Comparison of ENCODE assay signal across 8 mouse cellular contexts in genomic region chr17:46162951-46163421, GRCm38 (mm10). TPM values are rescaled to one million over a fixed set of nuclear protein-coding genes. Genes with fewer than 3 reads are reported as not detected.
DNase-seq lines count a peak whose midpoint lies in the region; ATAC-seq and TF ChIP-seq lines count a peak whose summit lies in the region.

No protein-coding gene starts in this region.

- ATAC-seq in neural tube, embryonic 12.5 days (ENCODE audit: low FRiP score, low read depth) = no peak
- ATAC-seq in megakaryocyte progenitor cell, adult 5-6 weeks (replicated peaks; ENCODE audit: poor library complexity) = peak; percentile 4; the same call in 1 of the 2 replicates
- ATAC-seq in megakaryocyte-erythroid progenitor cell, adult 5-6 weeks (replicated peaks; ENCODE audit: low FRiP score, low TSS enrichment, poor library complexity, severe bottlenecking) = no peak

- H3K36me3 ChIP-seq in neural tube, embryonic 12.5 days = peaks cover 43% of the 10 kb centered on the region
- H3K36me3 ChIP-seq in midbrain, embryonic 10.5 days = peaks cover 56% of the 10 kb centered on the region

- H3K9ac ChIP-seq in neural tube, embryonic 12.5 days = no peak overlapping the region

- no peak for TF ChIP-seq CTCF in embryonic fibroblast, embryonic 13.5 days (IDR thresholded peaks at IDR 0.05; ENCODE audit: borderline replicate concordance, insufficient read depth, low read length)

- 89% methylated on average over 9 of the region's 9 CpGs for WGBS in neural tube, embryonic 12.5 days
- 89% methylated on average over 9 of the region's 9 CpGs for WGBS in midbrain, embryonic 10.5 days

- H3K27me3 ChIP-seq in neural tube, embryonic 12.5 days (replicated peaks) = no peaks in the 10 kb centered on the region
- no peaks in the 10 kb centered on the region for H3K27me3 ChIP-seq in midbrain, embryonic 10.5 days (ENCODE audit: low read depth, poor library complexity, severe bottlenecking)

- peak overlapping the region; percentile 74; the same call in 1 of the 2 replicates for H3K4me2 ChIP-seq in neural tube, embryonic 12.5 days (replicated peaks)

- no peak overlapping the region for H3K27ac ChIP-seq in neural tube, embryonic 12.5 days
- H3K27ac ChIP-seq in embryonic fibroblast, embryonic 13.5 days (ENCODE audit: insufficient read depth, low read length) = 0 out of 2 replicates have a peak overlapping the region, but pooled peaks have one; percentile 19
- H3K27ac ChIP-seq in midbrain, embryonic 10.5 days (replicated peaks) = no peak overlapping the region

- intact Hi-C loops in gastrocnemius, postnatal 36 days (cut with DNase I) = no loop called here

- DNase-seq in neural tube, embryonic 10.5 days (ENCODE audit: extremely low spot score, low spot score) = no peak
- DNase-seq in kidney, postnatal 14 days = peak; percentile 64
- DNase-seq in midbrain, embryonic 10.5 days (ENCODE audit: low spot score) = no peak
- DNase-seq in gastrocnemius, postnatal 36 days = no peak

- no peak overlapping the region for H3K4me3 ChIP-seq in neural tube, embryonic 12.5 days
- no peak overlapping the region for H3K4me3 ChIP-seq in embryonic fibroblast, embryonic 13.5 days (ENCODE audit: insufficient read depth, low read length)
- H3K4me3 ChIP-seq in midbrain, embryonic 10.5 days = no peak overlapping the region

- TF ChIP-seq POLR2A in embryonic fibroblast, embryonic 13.5 days (IDR thresholded peaks at IDR 0.05; ENCODE audit: low read depth, low read length) = no peak

- H3K4me1 ChIP-seq in neural tube, embryonic 12.5 days = peaks cover 26% of the 10 kb centered on the region
- no peaks in the 10 kb centered on the region for H3K4me1 ChIP-seq in embryonic fibroblast, embryonic 13.5 days (ENCODE audit: control insufficient read depth, insufficient read depth, low read length)
- H3K4me1 ChIP-seq in midbrain, embryonic 10.5 days = peaks cover 32% of the 10 kb centered on the region

- no peaks in the 10 kb centered on the region for H3K9me3 ChIP-seq in neural tube, embryonic 12.5 days
- H3K9me3 ChIP-seq in midbrain, embryonic 10.5 days (replicated peaks) = no peaks in the 10 kb centered on the region

RNA-seq across cellular contexts. Expression of gene Gtpbp2, which starts 2.2 kb away (rescaled TPM):
- 46.9 and 47.6 TPM in 2 replicates for polyA plus RNA-seq in neural tube, embryonic 12.5 days (2016; fragmentation: Nextera tagmentation; extraction: Ambion mirVana)
- polyA plus RNA-seq in embryonic fibroblast, embryonic 13.5 days (2011; ENCODE audit: insufficient read length, low read depth, missing spikeins) = 46.1 and 61.2 TPM in 2 replicates
- total RNA-seq in megakaryocyte progenitor cell, adult 5-6 weeks (2015) = 17.4 and 22.2 TPM in 2 replicates
- 30.7 and 33.2 TPM in 2 replicates for total RNA-seq in megakaryocyte progenitor cell, adult 5-6 weeks (2017)
- total RNA-seq in megakaryocyte-erythroid progenitor cell, adult 5-6 weeks (2014; fragmentation: Nextera tagmentation) = 47.9 and 52.5 TPM in 2 replicates
- 23.7 and 24.6 TPM in 2 replicates for total RNA-seq in megakaryocyte-erythroid progenitor cell, adult 5-6 weeks (2017)
- polyA plus RNA-seq in midbrain, embryonic 10.5 days (2016; fragmentation: Nextera tagmentation; extraction: Ambion mirVana) = 28.2 and 31.0 TPM in 2 replicates
- 10 to 100 TPM; 51.3 to 55.1 TPM for total RNA-seq in gastrocnemius, postnatal 36 days (2021)

RNA-seq across cellular contexts. Expression of gene Mad2l1bp, which starts 9.6 kb away (rescaled TPM):
- polyA plus RNA-seq in neural tube, embryonic 12.5 days (2016; fragmentation: Nextera tagmentation; extraction: Ambion mirVana) = 31.5 and 33.6 TPM in 2 replicates
- 14.5 and 15.3 TPM in 2 replicates for polyA plus RNA-seq in embryonic fibroblast, embryonic 13.5 days (2011; ENCODE audit: insufficient read length, low read depth, missing spikeins)
- 14.8 and 19.7 TPM in 2 replicates for total RNA-seq in megakaryocyte progenitor cell, adult 5-6 weeks (2015)
- 4.8 and 6.5 TPM in 2 replicates for total RNA-seq in megakaryocyte progenitor cell, adult 5-6 weeks (2017)
- 15.4 and 16.1 TPM in 2 replicates for total RNA-seq in megakaryocyte-erythroid progenitor cell, adult 5-6 weeks (2014; fragmentation: Nextera tagmentation)
- 8.0 and 9.7 TPM in 2 replicates for total RNA-seq in megakaryocyte-erythroid progenitor cell, adult 5-6 weeks (2017)
- polyA plus RNA-seq in midbrain, embryonic 10.5 days (2016; fragmentation: Nextera tagmentation; extraction: Ambion mirVana) = 36.1 and 40.1 TPM in 2 replicates
- 10 to 100 TPM; 17.1 to 19.8 TPM for total RNA-seq in gastrocnemius, postnatal 36 days (2021)

RNA-seq across cellular contexts. Expression of gene Rsph9, which starts 19.0 kb away (rescaled TPM):
- polyA plus RNA-seq in neural tube, embryonic 12.5 days (2016; fragmentation: Nextera tagmentation; extraction: Ambion mirVana) = 12.4 and 12.6 TPM in 2 replicates
- 1.6 and 3.4 TPM in 2 replicates for polyA plus RNA-seq in embryonic fibroblast, embryonic 13.5 days (2011; ENCODE audit: insufficient read length, low read depth, missing spikeins)
- 1.4 TPM in 1 of 2 replicates, not detected in the other for total RNA-seq in megakaryocyte progenitor cell, adult 5-6 weeks (2015)
- 1.4 TPM in 1 of 2 replicates, not detected in the other for total RNA-seq in megakaryocyte progenitor cell, adult 5-6 weeks (2017)
- total RNA-seq in megakaryocyte-erythroid progenitor cell, adult 5-6 weeks (2014; fragmentation: Nextera tagmentation) = 4.3 TPM in 1 of 2 replicates, not detected in the other
- not detected in 2 replicates for total RNA-seq in megakaryocyte-erythroid progenitor cell, adult 5-6 weeks (2017)
- polyA plus RNA-seq in midbrain, embryonic 10.5 days (2016; fragmentation: Nextera tagmentation; extraction: Ambion mirVana) = 11.7 and 14.2 TPM in 2 replicates
- total RNA-seq in gastrocnemius, postnatal 36 days (2021) = under 1 TPM; 0.28 to 0.54 TPM

RNA-seq across cellular contexts. Expression of gene Polh, which starts 39.5 kb away (rescaled TPM):
- polyA plus RNA-seq in neural tube, embryonic 12.5 days (2016; fragmentation: Nextera tagmentation; extraction: Ambion mirVana) = 8.7 and 9.7 TPM in 2 replicates
- 22.7 and 22.9 TPM in 2 replicates for polyA plus RNA-seq in embryonic fibroblast, embryonic 13.5 days (2011; ENCODE audit: insufficient read length, low read depth, missing spikeins)
- 11.4 and 17.7 TPM in 2 replicates for total RNA-seq in megakaryocyte progenitor cell, adult 5-6 weeks (2015)
- 20.4 and 26.9 TPM in 2 replicates for total RNA-seq in megakaryocyte progenitor cell, adult 5-6 weeks (2017)
- total RNA-seq in megakaryocyte-erythroid progenitor cell, adult 5-6 weeks (2014; fragmentation: Nextera tagmentation) = 19.9 and 27.9 TPM in 2 replicates
- total RNA-seq in megakaryocyte-erythroid progenitor cell, adult 5-6 weeks (2017) = 22.5 and 30.3 TPM in 2 replicates
- polyA plus RNA-seq in midbrain, embryonic 10.5 days (2016; fragmentation: Nextera tagmentation; extraction: Ambion mirVana) = 12.6 and 13.6 TPM in 2 replicates
- 10 to 100 TPM; 11.4 to 12.5 TPM for total RNA-seq in gastrocnemius, postnatal 36 days (2021)

RNA-seq across cellular contexts. Expression of gene Xpo5, which starts 39.6 kb away (rescaled TPM):
- polyA plus RNA-seq in neural tube, embryonic 12.5 days (2016; fragmentation: Nextera tagmentation; extraction: Ambion mirVana) = 51.6 and 52.8 TPM in 2 replicates
- 55.2 and 58.0 TPM in 2 replicates for polyA plus RNA-seq in embryonic fibroblast, embryonic 13.5 days (2011; ENCODE audit: insufficient read length, low read depth, missing spikeins)
- total RNA-seq in megakaryocyte progenitor cell, adult 5-6 weeks (2015) = 48.8 and 55.9 TPM in 2 replicates
- total RNA-seq in megakaryocyte progenitor cell, adult 5-6 weeks (2017) = 70.3 and 72.0 TPM in 2 replicates
- 58.7 and 74.9 TPM in 2 replicates for total RNA-seq in megakaryocyte-erythroid progenitor cell, adult 5-6 weeks (2014; fragmentation: Nextera tagmentation)
- 74.0 and 81.7 TPM in 2 replicates for total RNA-seq in megakaryocyte-erythroid progenitor cell, adult 5-6 weeks (2017)
- polyA plus RNA-seq in midbrain, embryonic 10.5 days (2016; fragmentation: Nextera tagmentation; extraction: Ambion mirVana) = 67.1 and 70.7 TPM in 2 replicates
- total RNA-seq in gastrocnemius, postnatal 36 days (2021) = 1 to 10 TPM; 9.3 to 9.9 TPM
